Mouse (Mus musculus) v-Abl transformed pro-B cells (cell line): ENCODE results near the gene Carhsp1.

Experiments
- in situ Hi-C, 2 experiments: fragments of 400-800 bp; cut with MboI; formaldehyde crosslinking; loops; one replicate each; pipeline ENCODE4 v1.15.1; 2025; ENCODE audit not compliant: unreplicated experiment in 2 of 2

Gene Carhsp1

DNA sequence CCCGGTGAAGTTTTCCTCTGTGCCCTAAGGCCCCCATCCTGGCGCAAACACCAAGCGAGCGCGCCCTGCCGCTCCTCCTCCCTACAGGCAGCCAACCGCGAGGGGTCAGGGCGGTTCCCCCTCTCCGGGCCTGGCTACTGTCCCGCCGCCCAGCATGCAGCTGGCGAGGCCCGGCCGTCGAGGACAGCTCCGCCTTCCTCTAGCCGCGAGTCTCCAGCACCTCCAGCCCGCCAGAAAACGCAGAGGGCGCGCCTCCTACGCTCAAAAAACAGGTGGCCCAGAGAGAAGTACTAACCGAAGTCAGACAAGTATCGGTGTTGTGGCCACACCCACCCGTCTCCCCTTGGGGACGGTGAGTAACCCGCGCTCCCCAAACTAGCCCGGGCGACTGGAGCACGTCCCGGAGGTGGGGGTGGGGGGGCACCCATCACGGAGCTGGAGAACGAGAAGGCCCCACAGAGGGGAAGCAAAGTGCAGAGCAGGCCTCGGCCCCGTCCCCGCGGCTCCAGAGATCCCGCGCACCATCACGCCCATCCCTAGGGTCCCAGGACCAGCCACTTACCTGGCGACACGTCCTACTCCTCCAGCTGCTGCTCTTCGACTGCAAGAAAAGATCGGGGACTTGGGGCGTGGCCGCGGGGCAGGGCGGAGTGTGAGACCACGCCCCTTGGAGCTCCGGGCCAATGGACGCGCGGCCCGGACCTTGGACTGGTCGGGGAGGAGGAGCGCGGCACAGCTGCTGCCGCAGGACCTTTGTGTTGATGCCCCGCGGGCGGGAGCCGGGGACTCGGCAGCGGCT is at the start of gene Carhsp1:
Gene Carhsp1 (minus strand): TSS at position 605 of the 799 bp plus-strand sequence.
- in situ Hi-C loops, result loop anchor here in 1 of 2 experiments (5.0 kb wide), 1 partner anchor 34 kb away; the partner anchor contains the start of genes Pmm2 and Tmem186

- in situ Hi-C loops, result no loop called here
Observed at GRCm38 (mm10) chr16:8720447-8720846, 48.5 kb upstream of the Carhsp1 start.

DNA sequence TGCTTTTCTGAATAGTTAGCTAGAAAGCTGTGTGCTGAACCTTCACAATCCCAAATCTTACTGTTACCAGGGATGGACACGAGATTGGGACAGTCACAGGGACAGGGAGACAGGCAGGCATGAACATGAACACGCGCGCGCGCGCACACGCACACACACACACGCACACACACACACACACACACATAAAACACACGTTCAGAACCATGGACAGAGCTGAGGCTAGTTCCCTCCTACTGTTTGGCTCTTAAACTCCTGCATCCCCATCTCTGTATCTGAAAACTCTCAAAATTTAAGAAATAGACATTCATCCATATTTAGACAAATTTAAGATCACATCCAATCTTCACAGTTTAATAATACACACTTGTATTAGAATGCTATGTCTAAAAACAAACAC is 45.8 kb upstream of the Carhsp1 start:
- in situ Hi-C loops, result no loop called here

- in situ Hi-C loops, result no loop called here
Observed at GRCm38 (mm10) chr16:8716300-8716699, 44.3 kb upstream of the Carhsp1 start.

DNA sequence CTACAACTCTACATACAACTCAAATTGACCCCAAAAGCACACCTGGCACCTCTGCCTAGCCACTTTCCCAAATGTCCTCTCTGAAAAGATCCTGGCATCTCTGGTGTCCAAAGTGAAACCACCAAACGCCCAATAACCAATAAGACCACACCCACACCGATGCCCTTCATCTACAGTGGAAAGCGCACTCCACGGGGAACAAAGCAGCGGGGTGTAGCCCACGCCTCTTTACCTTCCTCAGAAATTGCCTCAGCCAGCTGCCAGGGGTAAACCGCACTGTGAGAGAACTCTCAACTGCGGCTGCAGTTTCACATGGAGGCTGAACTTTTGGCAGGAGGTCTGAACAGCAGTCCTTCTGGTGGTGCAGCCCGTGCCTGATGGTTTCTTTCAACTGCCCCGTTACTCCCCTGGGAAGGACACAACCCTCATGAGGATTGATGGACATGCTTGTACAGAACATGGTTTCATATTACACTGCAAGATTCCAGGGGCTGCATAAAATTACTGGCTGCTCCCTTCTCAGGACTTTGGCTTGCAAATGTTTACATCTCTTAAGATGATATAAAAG is 43.6 kb upstream of the Carhsp1 start:
- in situ Hi-C loops, result no loop called here

DNA sequence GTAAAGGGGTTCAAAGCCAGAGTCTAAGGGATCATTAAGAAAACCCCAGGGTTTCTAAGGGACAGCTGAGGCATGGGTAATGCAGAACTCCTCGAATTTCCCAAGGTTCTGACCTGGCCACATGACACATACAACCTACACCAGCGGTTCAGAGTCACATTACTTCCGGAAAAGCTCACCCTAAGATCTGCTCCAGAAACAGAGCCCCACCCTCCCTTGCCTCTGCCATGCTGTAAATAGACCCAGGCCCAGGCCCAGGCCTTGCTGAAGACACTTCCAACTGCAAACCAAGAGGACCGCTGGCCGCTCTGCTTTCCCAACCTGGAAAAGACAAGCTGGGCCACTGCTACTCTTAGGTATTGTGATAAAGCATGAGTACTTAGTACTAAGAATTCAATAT is 42.9 kb upstream of the Carhsp1 start:
- in situ Hi-C loops, result no loop called here

DNA sequence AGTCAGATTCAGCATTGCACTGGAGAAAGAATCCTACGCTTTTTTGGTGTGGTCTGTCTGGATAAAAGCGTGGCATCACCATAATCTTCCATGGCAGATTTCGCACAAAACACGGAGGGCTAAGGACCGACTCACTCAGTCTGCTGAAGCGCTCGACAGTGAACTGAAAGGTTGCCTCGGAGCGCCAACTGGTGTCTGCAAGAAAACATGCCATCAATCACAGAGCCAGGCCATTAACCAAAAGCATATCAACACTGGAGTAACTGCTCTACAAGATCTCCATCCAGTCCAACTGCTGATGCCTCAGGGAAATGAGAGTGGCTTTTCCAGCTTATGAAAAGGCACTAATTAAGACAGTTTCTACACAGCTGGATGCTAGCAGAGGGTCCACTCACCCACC is 40.0 kb upstream of the Carhsp1 start:
- in situ Hi-C loops, result no loop called here

DNA sequence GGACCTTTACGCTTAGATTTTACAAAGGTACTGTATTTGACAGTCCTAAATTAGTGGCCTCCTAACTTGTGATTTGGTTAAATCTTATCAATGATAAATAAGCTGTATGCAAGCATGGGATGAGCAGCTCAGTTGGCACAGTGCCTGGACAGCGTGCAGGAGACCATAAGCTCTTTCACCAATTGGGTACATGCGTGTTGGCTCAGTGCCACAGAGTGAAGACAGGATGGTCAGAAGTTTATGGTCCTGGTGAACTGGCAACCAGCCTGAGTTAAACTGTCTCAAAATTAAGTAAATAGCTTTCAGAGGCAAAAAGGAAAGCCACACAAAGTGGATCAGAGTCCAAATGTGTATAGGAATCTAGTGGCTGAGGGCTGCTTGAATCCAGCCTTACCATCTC is 28.6 kb upstream of the Carhsp1 start:
- in situ Hi-C loops, result no loop called here

GRCm38 (mm10) chr16:8699556-8699955 is 27.6 kb upstream of the Carhsp1 start:
- in situ Hi-C loops, result no loop called here

GRCm38 (mm10) chr16:8691206-8691605 is 19.3 kb upstream of the Carhsp1 start:
- in situ Hi-C loops, result no loop called here

DNA sequence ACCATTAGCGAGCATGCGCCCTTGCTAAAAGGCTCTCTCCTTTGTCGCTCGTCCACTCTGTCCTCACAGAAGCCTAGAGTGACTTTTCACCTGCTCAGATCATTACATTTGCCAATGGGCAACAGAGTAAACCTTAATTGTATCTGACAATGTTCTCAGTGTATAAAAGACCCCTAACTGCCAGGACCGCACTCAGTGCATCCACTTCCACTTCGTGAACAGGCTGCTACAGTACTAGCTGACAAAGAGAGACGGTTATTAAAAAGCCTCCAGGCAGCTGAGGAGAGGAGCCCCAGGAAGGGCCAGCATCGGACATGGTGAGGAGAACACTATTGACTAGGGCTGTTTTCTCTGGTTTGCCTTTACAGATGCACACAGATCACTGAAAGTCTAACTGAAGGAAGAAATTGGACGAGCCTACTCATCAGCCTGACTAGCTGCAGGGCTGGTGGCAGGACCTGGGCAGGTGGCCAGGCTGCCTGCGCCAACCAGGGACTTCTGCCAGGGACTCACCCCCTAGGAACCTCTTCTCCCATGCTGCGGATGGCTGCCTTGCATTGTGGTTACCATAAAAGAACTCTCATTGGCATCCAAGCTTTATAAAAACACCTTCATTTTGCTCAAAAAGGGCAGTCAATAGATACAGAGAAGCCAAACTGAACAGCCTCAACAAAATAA is 18.2 kb upstream of the Carhsp1 start:
- in situ Hi-C loops, result loop anchor here (5.0 kb wide), 2 partner anchors 77 to 177 kb away; no protein-coding TSS in a partner anchor

DNA sequence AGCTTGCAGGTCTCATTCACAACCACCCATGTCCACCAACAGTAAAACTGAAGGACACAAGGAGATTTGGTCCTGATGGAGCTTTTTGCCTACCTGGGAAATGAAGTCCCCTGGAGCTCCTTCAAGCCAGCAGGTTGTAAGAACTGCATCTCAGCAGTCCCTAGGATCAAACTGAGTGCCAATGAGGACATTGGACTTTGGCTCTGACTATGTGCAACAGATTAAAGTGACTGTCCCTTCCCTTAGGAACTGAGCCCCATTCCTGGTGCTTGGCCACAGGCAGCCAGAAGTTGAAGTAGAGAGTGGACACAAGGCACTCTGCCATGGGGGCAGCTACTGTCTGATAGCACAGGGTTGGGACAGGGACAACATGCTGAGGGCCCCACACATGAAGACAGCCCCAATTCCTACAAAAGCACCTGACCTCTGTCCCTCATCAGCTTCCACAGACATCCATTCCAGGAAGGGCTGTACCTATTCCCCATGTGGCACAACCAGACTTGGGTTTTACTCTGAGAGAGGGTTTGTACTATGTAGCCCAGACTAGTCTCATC is 15.7 kb upstream of the Carhsp1 start:
- in situ Hi-C loops, result loop anchor here (5.0 kb wide), 2 partner anchors 80 to 180 kb away; no protein-coding TSS in a partner anchor

- in situ Hi-C loops, result loop anchor here (5.0 kb wide), 2 partner anchors 80 to 180 kb away; no protein-coding TSS in a partner anchor
Observed at GRCm38 (mm10) chr16:8686871-8687535, 15.0 kb upstream of the Carhsp1 start.

DNA sequence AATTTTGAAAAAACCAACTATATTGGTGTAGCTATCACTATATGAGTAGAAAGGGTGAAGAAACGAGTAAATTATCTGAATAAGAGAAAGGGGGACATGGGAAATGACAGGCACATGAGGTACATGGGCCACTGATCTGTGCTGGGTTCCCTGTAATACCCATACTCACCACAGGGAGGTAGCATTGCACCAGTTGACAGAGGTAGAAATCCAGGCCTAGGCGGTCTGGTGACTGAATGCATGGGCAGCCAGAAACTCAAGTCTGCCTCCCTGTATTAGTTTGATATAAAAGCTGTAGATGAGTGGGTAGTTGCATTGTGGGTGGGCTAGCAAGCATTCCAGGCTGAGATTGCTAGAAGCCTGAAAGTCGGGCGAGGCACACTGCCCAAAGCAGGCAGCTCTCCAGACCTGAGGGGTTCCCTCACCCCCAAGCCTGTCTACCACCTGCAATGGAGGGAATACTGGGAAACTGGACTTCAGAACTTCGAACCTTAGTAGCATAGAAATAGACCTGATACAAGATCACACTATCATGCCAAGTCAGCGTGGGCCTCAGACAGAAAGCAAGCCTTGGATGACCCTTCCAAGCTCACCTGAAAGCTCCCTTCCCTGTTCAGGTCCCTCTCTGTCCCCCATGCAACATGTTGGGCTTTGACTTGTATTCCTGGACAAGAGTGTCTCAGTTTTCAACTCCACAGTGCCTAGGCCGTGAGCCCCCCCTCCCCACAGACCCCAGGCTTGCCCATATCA is 14.3 kb upstream of the Carhsp1 start:
- in situ Hi-C loops, result loop anchor here (5.0 kb wide), 2 partner anchors 81 to 181 kb away; no protein-coding TSS in a partner anchor

DNA sequence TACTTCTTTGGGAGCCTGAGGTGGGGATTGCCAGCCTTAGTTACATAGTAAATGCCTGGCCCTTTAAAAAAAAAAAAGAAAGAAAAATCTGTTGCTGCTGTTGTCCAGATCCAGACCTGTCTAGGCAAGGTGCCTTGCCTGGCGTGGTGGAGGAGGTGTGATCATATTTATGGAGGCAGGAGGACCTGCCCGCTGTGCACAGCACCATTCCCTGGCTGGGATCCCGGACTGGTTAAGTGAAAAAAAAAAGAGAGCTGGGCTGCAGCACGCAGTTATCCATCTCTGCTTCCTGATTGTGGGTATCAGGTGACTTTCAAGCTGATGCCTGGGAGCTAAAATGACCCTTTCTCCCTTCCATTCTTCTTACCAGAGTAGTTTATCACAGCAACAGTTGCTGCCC is 13.1 kb upstream of the Carhsp1 start:
- in situ Hi-C loops, result loop anchor here (5.0 kb wide), 2 partner anchors 82 to 182 kb away; no protein-coding TSS in a partner anchor

GRCm38 (mm10) chr16:8680470-8680869 is 8.5 kb upstream of the Carhsp1 start, which contains the start of gene Gm5767:
Gm5767 (plus strand) TSS chr16:8680770.
- in situ Hi-C loops, result loop anchor here in 1 of 2 experiments (5.0 kb wide), 1 partner anchor 187 kb away; no protein-coding TSS in a partner anchor

GRCm38 (mm10) chr16:8679780-8680179 is 7.8 kb upstream of the Carhsp1 start:
- in situ Hi-C loops, result loop anchor here (5.0 kb wide), 3 partner anchors 187 to 267 kb away; no protein-coding TSS in a partner anchor

DNA sequence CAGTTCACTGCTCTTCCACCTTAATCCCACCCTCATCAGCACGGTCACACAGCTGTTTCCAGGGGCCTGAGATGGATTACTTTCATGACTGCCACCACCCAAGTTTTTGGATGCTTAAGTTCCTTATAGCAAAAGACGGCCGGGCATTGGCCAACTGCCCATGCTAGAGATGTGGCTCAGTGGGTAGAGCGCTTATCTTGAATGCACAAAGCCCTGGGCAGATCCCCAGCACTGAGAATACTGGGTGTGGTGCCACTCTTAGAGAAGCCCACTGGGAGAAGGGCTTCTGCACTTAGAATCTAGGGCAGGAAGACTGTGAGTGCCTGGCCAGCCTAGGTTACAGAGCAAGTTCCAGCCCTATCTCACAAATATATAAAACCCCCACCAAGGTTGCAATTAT is 6.7 kb upstream of the Carhsp1 start:
- in situ Hi-C loops, result loop anchor here (5.0 kb wide), 2 partner anchors 186 to 266 kb away; no protein-coding TSS in a partner anchor

- in situ Hi-C loops, result loop anchor here (5.0 kb wide), 2 partner anchors 186 to 266 kb away; no protein-coding TSS in a partner anchor
Observed at GRCm38 (mm10) chr16:8678035-8678434, 6.1 kb upstream of the Carhsp1 start.
